Mouse (Mus musculus) megakaryocyte progenitor cell, adult 5-6 weeks (primary cell): Measurements from ENCODE around the gene Zfp827. TPM values are rescaled to one million over a fixed set of nuclear protein-coding genes. Genes with fewer than 3 reads are reported as not detected.

Experiments used
- ATAC-seq: replicated peaks from 2 replicates; pipeline ENCODE4 v1.8.0; 2016; ENCODE audit warnings: mild to moderate bottlenecking, moderate TSS enrichment, inconsistent platforms; ENCODE audit not compliant: poor library complexity
- total RNA-seq, 2 experiments: library from RNA; stranded (forward) in 1 of 2; stranded (reverse) in 1 of 2; fragments of 157-497, 149-512 nt in 1 of 2; fragments of 200-1000 nt in 1 of 2; gene quantifications; 2 replicates each; pipeline versions ENCODE4 v1.2.3 to v1.2.4; 2015 to 2017

Zfp827 gene
- total RNA-seq, 2 experiments from 2014 or later: 1.7 to 1.8 TPM

- ATAC-seq: no peak
Measured at GRCm38 (mm10) chr8:79153637-79154036, 125.4 kb downstream of the Zfp827 start.

GRCm38 (mm10) chr8:79155556-79156161, 127.4 kb downstream of the Zfp827 start:
- ATAC-seq: no peak

GRCm38 (mm10) chr8:79157366-79157765, 129.1 kb downstream of the Zfp827 start:
- ATAC-seq: no peak

- ATAC-seq: no peak
Measured at GRCm38 (mm10) chr8:79158357-79158756, 130.1 kb downstream of the Zfp827 start.

- ATAC-seq: peak; percentile 28
Measured at GRCm38 (mm10) chr8:79159397-79159796, 131.2 kb downstream of the Zfp827 start.

GRCm38 (mm10) chr8:79160302-79160701, 132.1 kb downstream of the Zfp827 start:
- ATAC-seq: no peak

- ATAC-seq: peak; percentile 82
Measured at GRCm38 (mm10) chr8:79161172-79161778, 133.0 kb downstream of the Zfp827 start.

- peak; percentile 18 for ATAC-seq
Measured at GRCm38 (mm10) chr8:79162533-79163308, 134.5 kb downstream of the Zfp827 start.

- no peak for ATAC-seq
Measured at GRCm38 (mm10) chr8:79164336-79164735, 136.1 kb downstream of the Zfp827 start.

GRCm38 (mm10) chr8:79165276-79165675, 137.0 kb downstream of the Zfp827 start:
- ATAC-seq: no peak

GRCm38 (mm10) chr8:79173606-79174005, 145.4 kb downstream of the Zfp827 start:
- no peak for ATAC-seq

- no peak for ATAC-seq
Measured at GRCm38 (mm10) chr8:79175991-79176390, 147.8 kb downstream of the Zfp827 start.

- no peak for ATAC-seq
Measured at GRCm38 (mm10) chr8:79179678-79180077, 151.4 kb downstream of the Zfp827 start.

GRCm38 (mm10) chr8:79185488-79185887, 157.3 kb downstream of the Zfp827 start:
- no peak for ATAC-seq

- ATAC-seq: no peak
Measured at GRCm38 (mm10) chr8:79190071-79190470, 161.8 kb downstream of the Zfp827 start.

- ATAC-seq: no peak
Measured at GRCm38 (mm10) chr8:79196481-79196880, 168.2 kb downstream of the Zfp827 start.

GRCm38 (mm10) chr8:79198675-79199074, 170.4 kb downstream of the Zfp827 start:
- ATAC-seq: no peak

- ATAC-seq: no peak
Measured at GRCm38 (mm10) chr8:79201446-79202147, 173.4 kb downstream of the Zfp827 start.

- no peak for ATAC-seq
Measured at GRCm38 (mm10) chr8:79206895-79207294, 178.7 kb downstream of the Zfp827 start.

GRCm38 (mm10) chr8:79208181-79208580, 179.9 kb downstream of the Zfp827 start:
- no peak for ATAC-seq
